Mouse (Mus musculus) natural killer cell, adult 2 months (primary cell): ENCODE results near the gene Kifc1.

Source experiments
- DNase-seq, 2 experiments: peaks; one replicate each; pipeline ENCODE4 v3.0.0; 2022; ENCODE audit warnings: low spot score in 2 of 2

Gene Kifc1

DNA sequence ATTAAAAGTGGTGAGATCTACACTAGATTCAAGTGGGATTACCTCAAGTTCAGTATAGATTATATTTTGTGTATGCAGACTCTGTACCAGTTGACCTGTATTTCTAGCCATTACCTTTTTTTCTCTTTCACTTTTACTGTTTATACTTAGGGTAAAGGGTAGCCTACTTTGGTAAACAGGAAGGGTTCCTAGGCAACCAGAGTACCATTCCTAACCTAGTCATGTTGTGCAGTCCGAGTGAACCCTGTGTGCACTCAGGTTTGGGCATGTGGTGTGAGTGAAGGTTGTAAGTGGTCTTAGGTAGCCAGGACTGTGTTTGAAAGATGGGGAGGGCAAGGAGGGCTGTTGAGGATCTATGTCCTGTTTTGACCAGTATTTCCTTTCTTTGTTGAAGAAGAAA is 39.1 kb downstream of the Kifc1 start:
- no peak for DNase-seq

GRCm38 (mm10) chr17:33848139-33848538 is 42.3 kb downstream of the Kifc1 start:
- DNase-seq = no peak

GRCm38 (mm10) chr17:33844196-33844595 is 46.3 kb downstream of the Kifc1 start:
- no peak for DNase-seq

DNA sequence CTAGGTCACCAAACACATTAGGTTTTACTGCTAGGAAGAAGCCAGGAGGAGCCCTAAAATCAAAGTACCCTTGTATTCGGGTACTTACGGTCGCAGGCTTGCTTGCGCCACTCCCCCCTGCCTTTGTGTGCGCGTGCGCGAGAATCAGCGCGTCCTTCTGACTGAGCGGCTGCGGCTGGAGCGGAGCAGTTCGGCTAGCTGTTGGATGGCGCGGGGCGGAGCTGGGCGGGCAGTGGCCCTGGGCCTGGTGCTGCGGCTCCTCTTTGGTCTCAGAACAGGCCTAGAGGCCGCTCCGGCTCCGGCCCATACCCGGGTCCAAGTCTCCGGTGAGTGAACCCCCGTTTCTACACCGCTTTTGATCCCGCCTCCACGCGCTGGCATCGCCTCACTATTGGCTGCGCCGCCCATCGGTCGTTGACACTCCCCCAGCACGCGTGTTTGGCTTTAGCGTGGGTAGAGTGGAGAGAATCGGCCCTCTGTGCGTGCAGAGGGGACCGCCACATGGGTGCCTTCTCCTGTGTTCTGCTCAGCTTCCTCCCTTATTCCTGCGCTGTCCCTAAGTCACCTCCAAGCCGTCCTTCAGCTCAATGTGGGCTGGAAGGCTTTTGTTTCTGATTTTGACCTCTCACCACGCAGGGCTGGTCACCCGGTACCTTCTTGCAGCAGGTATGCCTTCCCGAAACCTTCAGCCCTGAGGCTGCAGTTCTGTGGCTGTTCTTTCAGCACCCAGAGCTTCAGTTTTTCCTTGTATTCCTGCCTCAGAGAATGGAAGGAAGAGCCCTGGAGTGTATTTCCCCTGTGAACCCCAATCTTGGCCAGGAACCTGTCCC is 47.3 kb downstream of the Kifc1 start, which contains the start of gene Cd320:
Gene Cd320, plus strand, starts transcription at position 126 of the 830 bp plus-strand sequence.
- DNase-seq = peak; percentile 89 to 92

GRCm38 (mm10) chr17:33829561-33829960 is 60.9 kb downstream of the Kifc1 start:
- DNase-seq = no peak

- DNase-seq = no peak
Measured at GRCm38 (mm10) chr17:33828892-33829291, 61.6 kb downstream of the Kifc1 start.

DNA sequence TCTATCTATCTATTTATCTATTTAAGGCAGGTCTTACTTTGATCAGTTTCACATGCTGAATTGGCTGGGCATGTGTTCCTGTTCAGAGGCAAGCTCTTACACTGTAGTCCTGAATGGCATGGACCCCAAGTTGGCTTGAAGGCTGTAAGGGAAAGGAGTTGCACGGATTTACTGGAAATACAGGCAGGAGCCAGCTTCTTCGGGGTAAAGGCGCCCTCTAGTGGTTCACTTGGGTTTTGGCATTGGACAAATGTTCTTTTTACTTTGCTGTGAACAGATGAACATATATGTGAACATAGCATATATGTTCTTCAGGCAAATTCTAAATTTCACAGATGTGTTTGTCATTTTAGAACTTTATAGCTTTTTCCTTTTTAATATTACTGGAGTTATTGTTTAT is 63.6 kb downstream of the Kifc1 start:
- peak; percentile 61 to 64 for DNase-seq
